Mouse (Mus musculus) heart, embryonic 16.5 days (tissue): ENCODE data around the gene Arid5a. TPM values are rescaled to one million over a fixed set of nuclear protein-coding genes. Genes with fewer than 3 reads are reported as not detected.

Source experiments
- ATAC-seq: fragments of 200-750 bp; cut with Nextera tagmentation; replicated peaks from 2 replicates; pipeline ENCODE4 v1.8.0; 2017; ENCODE audit warnings: moderate number of reproducible peaks; ENCODE audit not compliant: insufficient read depth, low FRiP score; ENCODE audit errors: extremely low read depth
- H3K27ac ChIP-seq: fragments of 300-500 bp; sonication (generic); 2 replicates; pipeline ENCODE4 v1.5.1; 2014; ENCODE audit warnings: mild to moderate bottlenecking, low read length, control low read depth, moderate library complexity
- H3K27me3 ChIP-seq: fragments of 300-500 bp; sonication (generic); 2 replicates; pipeline ENCODE4 v1.6.1; 2014; ENCODE audit warnings: low read length, mixed read lengths; ENCODE audit not compliant: control insufficient read depth, insufficient read depth
- H3K36me3 ChIP-seq: fragments of 300-500 bp; sonication (generic); 2 replicates; pipeline ENCODE4 v1.6.1; 2014; ENCODE audit not compliant: control insufficient read depth, insufficient read depth
- H3K4me1 ChIP-seq: fragments of 300-500 bp; sonication (generic); 2 replicates; pipeline ENCODE4 v1.6.1; 2014; ENCODE audit warnings: low read length, mixed read lengths; ENCODE audit not compliant: control insufficient read depth, insufficient read depth
- H3K4me2 ChIP-seq: fragments of 300-500 bp; sonication (generic); 2 replicates; pipeline ENCODE4 v1.6.1; 2014; ENCODE audit warnings: low read depth, mild to moderate bottlenecking, control low read depth, low read length
- H3K4me3 ChIP-seq: fragments of 300-500 bp; sonication (generic); 2 replicates; pipeline ENCODE4 v1.5.1; 2014; ENCODE audit warnings: mild to moderate bottlenecking, control low read depth, low read length
- H3K9ac ChIP-seq: fragments of 300-500 bp; sonication (generic); 2 replicates; pipeline ENCODE4 v1.6.1; 2014; ENCODE audit warnings: low read length, control low read depth
- H3K9me3 ChIP-seq: fragments of 300-500 bp; sonication (generic); replicated peaks from 2 replicates; pipeline ENCODE4 v1.6.1; 2016; ENCODE audit warnings: low read length; ENCODE audit not compliant: control insufficient read depth
- WGBS: fragments of 180-500 bp; shearing (Covaris S2); extraction: QIAGEN DNeasy Blood & Tissue Kit; methylation state at CpG from one replicate; pipeline ENCODE4 v1.1.7; 2014; 5-methylcytosine and 5-hydroxymethylcytosine counted together
- polyA plus RNA-seq: library from polyadenylated mRNA; unstranded; fragments of >200 nt; fragmentation: Nextera tagmentation; extraction: Ambion mirVana; gene quantifications from 2 replicates; pipeline ENCODE4 v1.2.1, GENCODE M21; 2015

Arid5a gene
- polyA plus RNA-seq, 1 experiment from 2014 or later: 17.1 TPM

DNA sequence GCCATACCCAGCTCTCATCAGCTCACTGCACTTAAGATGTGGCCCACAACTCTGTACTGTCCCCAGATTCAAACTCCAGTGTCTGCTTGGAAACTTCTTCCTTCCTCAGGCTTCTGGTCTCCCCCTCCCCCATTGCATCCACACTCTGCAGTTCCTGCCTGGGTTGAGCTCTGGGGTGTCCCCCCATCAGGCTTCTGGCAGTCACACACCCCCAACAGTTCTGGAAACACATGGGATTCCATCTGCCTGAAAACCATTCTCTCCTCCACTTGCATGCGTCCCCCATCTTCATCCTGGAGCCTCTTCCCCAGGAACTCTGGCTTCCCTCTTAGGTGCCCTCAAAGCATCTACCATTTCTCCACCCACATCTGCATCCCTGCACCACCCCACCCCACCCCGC is 19.3 kb downstream of the Arid5a start:
- Histone ChIP-seq H3K4me2 (no peak overlapping the region), H3K9me3 (no peaks in the 10 kb centered on the region), H3K9ac (no peak overlapping the region), H3K4me1 (peaks cover 16% of the 10 kb centered on the region), H3K36me3 (peaks cover 10% of the 10 kb centered on the region), H3K4me3 (no peak overlapping the region), H3K27ac (no peak overlapping the region), H3K27me3 (no peaks in the 10 kb centered on the region)
- no peak for ATAC-seq
- 90% methylated on average over 2 of the region's 2 CpGs for WGBS

DNA sequence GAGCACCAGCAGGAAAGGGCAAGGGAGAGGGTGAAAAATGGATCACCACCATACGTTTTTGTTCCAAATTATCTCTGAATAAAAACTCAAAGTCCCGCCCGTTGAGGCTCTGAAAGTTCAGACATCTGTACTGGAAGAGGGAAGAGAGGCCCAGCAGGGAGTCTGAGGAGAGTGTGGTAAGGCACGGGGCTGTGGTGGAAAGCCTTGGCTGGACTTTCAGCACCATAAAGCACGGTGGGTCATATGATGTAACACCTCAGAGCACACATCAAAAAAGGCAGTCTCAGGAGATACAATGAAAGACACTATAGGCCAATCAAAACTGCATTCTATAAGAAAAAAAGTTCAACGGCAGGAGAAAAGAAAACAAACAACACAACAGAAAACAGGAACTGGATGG is 24.2 kb downstream of the Arid5a start:
- H3K36me3 ChIP-seq: peaks cover 26% of the 10 kb centered on the region
- H3K27me3 ChIP-seq: no peaks in the 10 kb centered on the region
- no peak overlapping the region for H3K4me3 ChIP-seq
- 75% methylated on average over 6 of the region's 6 CpGs for WGBS
- no peaks in the 10 kb centered on the region for H3K9me3 ChIP-seq
- no peak overlapping the region for H3K9ac ChIP-seq
- H3K4me1 ChIP-seq: peaks cover 12% of the 10 kb centered on the region
- H3K4me2 ChIP-seq: no peak overlapping the region
- ATAC-seq: no peak
- H3K27ac ChIP-seq: no peak overlapping the region

DNA sequence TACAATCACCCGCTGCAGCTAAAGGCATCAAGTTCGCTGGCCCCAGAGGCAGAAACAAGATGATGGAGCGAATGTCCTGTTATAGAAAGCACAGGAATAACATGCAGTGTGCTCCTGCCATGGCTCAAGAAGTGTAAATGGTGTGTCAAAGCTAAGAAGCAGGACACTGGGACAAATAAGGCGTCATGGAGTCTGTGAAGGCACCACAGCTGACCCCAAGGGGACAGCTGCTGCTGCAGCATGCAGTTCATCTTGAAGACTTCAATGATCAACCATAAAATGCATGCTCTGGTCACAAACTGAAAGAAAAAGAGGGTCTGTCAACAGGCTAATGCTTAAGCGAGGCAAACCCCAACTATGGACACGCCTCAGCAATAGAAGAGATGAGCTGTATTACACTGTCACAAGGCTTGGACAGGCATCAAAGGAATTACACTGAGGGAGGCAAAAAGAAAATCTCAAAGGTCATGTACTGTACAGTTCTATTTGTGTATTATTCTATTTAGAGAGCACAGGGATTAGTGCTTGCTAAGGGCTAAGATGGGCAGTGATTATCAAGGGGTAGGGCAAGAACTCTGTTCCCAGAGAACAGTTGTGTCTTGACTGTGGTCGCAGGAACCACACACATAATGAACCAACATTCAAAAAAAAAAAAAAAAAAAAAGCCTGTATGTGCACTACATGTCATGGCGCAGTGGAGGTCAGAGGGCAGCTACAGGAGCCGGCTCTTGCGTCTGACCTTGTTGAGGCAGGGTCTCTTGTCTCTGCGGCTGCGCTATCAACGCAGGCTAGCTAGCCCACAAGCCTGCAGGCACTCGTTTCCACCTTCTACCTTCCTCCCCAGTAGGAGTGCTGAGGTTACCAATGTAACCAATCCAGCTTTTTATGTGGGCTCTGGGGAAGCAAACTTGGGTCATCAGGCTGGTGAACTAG is 25.7 kb downstream of the Arid5a start:
- peaks cover 38% of the 10 kb centered on the region for H3K36me3 ChIP-seq
- H3K9ac ChIP-seq: no peak overlapping the region
- no peaks in the 10 kb centered on the region for H3K27me3 ChIP-seq
- 69% methylated on average over 14 of the region's 14 CpGs for WGBS
- peak; percentile 57; the same call in 1 of the 2 replicates for ATAC-seq
- peak overlapping the region; percentile 56; the same call in 1 of the 2 replicates for H3K27ac ChIP-seq
- H3K4me2 ChIP-seq: no peak overlapping the region
- H3K4me1 ChIP-seq: peaks cover 12% of the 10 kb centered on the region
- H3K4me3 ChIP-seq: no peak overlapping the region
- no peaks in the 10 kb centered on the region for H3K9me3 ChIP-seq

DNA sequence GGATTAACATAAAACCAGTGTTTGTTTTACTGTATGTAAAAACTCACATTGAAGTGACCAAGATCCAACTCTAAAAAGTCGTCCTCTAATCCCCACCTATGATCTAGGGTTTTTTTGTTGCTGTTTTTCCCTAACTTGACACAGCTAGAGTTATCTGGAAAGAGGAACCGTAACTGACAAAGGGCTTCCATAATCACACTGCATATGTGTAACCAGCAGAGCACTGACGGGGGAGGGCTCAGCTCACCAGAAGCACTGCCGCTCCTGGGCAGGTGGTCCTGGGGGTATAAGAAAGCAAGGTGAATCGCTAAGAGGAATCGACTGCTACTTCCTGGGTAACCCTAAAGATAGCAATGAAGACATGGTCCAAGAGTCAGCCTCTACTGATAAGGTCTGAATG is 35.0 kb downstream of the Arid5a start:
- WGBS: 88% methylated on average over 6 of the region's 6 CpGs

DNA sequence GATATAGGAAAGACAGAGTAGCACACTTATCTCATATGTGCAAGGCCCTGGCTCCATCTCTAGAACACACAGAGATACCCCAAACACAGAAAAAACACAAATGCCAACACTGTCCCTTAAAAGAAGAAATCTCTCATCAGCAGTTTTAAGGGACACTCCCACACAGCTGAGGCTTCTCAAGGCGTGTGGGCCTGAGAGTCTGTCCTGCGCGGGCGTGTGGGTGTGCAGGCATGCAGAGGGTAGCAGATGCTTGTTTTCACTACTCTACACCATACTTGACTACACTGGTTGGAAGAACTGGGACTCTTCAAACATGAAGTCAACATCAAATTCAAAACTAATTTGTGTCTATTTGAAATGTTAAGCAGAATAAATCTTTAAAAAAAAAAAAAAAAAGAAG is 44.8 kb downstream of the Arid5a start:
- H3K27me3 ChIP-seq: no peaks in the 10 kb centered on the region
- H3K27ac ChIP-seq: no peak overlapping the region
- H3K36me3 ChIP-seq: peaks cover 79% of the 10 kb centered on the region
- H3K4me1 ChIP-seq: no peaks in the 10 kb centered on the region
- H3K9me3 ChIP-seq: no peaks in the 10 kb centered on the region
- H3K4me2 ChIP-seq: no peak overlapping the region
- no peak overlapping the region for H3K9ac ChIP-seq
- WGBS: 83% methylated on average over 4 of the region's 4 CpGs
- ATAC-seq: no peak
- H3K4me3 ChIP-seq: no peak overlapping the region

More for the DNA sequence above, 35.0 kb downstream of the Arid5a start:
- no peak overlapping the region for H3K9ac ChIP-seq
- no peak for ATAC-seq
- no peak overlapping the region for H3K4me3 ChIP-seq
- no peaks in the 10 kb centered on the region for H3K9me3 ChIP-seq
- no peaks in the 10 kb centered on the region for H3K27me3 ChIP-seq
- peaks cover 86% of the 10 kb centered on the region for H3K36me3 ChIP-seq
- no peaks in the 10 kb centered on the region for H3K4me1 ChIP-seq
- no peak overlapping the region for H3K27ac ChIP-seq
- no peak overlapping the region for H3K4me2 ChIP-seq

DNA sequence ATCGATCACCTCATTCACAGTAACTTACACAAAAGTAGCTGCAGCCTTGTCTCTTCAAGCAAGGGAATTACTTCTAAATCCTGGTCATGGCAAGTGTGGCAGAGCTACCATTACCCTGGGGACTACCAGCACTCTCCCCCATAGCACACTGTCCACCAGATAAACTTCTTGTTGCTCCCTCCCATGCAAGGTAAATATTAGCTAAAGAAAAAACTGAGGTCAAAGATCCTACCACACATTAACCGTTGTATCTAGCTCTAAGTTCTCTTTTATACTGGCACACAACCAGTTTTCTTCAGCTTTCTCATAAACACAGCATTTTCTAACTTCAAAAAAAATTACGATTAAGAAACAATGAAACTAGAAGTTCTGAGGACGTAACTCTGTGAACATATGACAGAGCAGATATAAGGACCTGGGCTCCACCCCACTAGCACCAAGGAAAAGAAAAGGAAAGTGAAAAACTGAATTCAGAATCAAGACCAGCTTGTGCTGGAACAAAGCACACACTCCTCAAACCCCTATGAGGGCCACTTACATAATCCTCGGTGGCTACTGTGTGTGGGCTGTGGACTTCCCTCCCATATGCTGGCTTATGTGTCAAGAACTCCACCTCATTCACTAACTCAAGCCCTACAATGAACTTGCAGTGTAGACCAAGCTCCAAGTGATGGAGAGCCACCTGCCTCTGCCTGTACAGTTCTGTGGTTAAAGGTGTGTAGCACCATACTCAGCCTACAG is 49.6 kb downstream of the Arid5a start:
- no peaks in the 10 kb centered on the region for H3K4me1 ChIP-seq
- WGBS: 86% methylated on average over 5 of the region's 5 CpGs

DNA sequence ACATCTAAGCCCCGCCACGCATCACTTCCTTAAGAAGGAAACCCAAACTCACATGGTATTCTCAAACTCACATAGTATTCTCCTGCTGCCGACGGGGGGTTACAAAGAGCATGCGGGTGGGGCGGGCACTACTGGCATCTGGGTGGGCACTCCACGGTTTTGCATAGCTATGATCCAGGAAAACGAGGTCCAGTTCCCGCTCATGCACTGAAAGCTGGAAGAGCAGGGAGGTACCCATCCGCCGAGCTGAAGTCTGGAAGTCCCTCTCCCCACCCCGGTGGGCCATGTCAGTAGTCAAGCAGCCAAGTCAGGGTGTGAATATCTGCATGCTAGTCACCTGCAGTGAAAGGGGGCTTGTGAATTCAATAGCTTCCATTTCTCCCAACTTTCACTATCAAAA is 60.2 kb downstream of the Arid5a start:
- peak overlapping the region; percentile 91 for H3K4me2 ChIP-seq
- no peaks in the 10 kb centered on the region for H3K27me3 ChIP-seq
- peak overlapping the region; percentile 98 for H3K9ac ChIP-seq
- peak overlapping the region; percentile 85 for H3K27ac ChIP-seq
- ATAC-seq: no peak
- no peaks in the 10 kb centered on the region for H3K9me3 ChIP-seq
- 38% methylated on average over 12 of the region's 12 CpGs for WGBS
- peaks cover 14% of the 10 kb centered on the region for H3K4me1 ChIP-seq
- peak overlapping the region; percentile 97 for H3K4me3 ChIP-seq
- peaks cover 7% of the 10 kb centered on the region for H3K36me3 ChIP-seq

More for the DNA sequence above, 49.6 kb downstream of the Arid5a start:
- Histone ChIP-seq H3K27ac (no peak overlapping the region), H3K4me2 (no peak overlapping the region), H3K36me3 (peaks cover 48% of the 10 kb centered on the region), H3K9me3 (no peaks in the 10 kb centered on the region), H3K27me3 (no peaks in the 10 kb centered on the region), H3K9ac (no peak overlapping the region), H3K4me3 (no peak overlapping the region)
- no peak for ATAC-seq

DNA sequence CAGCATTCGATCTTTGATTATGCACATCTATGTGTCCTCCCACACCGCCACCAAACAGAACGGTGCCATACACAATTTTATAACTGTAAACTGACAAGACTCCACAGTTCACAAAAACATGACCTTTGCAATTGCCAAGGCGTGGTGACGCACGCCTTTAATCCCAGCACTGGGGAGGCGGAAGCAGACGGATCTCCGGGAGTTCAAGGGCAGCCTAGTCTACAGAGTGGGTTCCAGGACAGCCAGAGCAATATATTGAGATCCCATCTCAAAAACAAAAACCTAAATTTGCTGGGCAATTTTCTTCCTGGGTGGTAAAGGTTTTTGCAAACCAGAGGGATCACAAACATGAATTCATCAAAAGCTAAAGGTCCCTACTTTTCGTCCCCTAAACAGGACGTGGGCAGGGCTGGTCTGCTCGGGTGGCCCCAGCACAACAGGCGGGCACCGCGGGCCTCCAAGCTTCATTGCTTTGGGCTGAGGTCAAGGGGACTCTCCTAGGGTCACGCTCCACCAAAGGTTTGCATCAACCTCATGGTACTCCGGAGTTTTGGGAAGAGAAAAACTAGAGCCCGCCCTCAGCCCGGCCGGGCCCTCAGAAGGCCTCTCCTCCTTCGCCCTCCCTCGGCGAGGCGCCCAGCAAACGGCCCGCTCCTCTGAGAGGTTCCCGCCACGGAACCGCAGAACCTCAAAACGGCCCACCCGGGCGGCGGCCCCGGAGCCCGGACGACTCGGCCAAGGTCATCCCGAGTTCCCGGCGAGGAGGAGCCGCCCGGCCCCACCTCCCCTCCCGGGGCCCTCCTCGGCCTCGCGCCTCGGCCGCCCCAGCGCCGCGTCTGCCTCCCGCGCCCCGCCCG is 60.8 kb downstream of the Arid5a start:
- Histone ChIP-seq H3K9ac (peak overlapping the region; percentile 98), H3K4me2 (peak overlapping the region; percentile 91), H3K4me3 (peak overlapping the region; percentile 97), H3K4me1 (peaks cover 14% of the 10 kb centered on the region), H3K27me3 (no peaks in the 10 kb centered on the region), H3K27ac (peak overlapping the region; percentile 85), H3K36me3 (peaks cover 7% of the 10 kb centered on the region), H3K9me3 (no peaks in the 10 kb centered on the region)
- peak; percentile 85 for ATAC-seq
- 3% methylated on average over 52 of the region's 55 CpGs for WGBS
